Mouse (Mus musculus) hindbrain, postnatal 0 days (tissue): ENCODE measurements around the gene Dusp3. TPM values are rescaled to one million over a fixed set of nuclear protein-coding genes. Genes with fewer than 3 reads are reported as not detected.

Experiments used
- ATAC-seq: fragments of 200-750 bp; cut with Nextera tagmentation; 2 replicates; pipeline ENCODE4 v1.8.0; 2017; ENCODE audit warnings: mild to moderate bottlenecking, moderate TSS enrichment, moderate library complexity
- DNase-seq: peaks from one replicate; pipeline ENCODE4 v3.0.0-alpha.2; 2015; ENCODE audit warnings: low spot score
- H3K27ac ChIP-seq: fragments of 300-500 bp; sonication (generic); 2 replicates; pipeline ENCODE4 v1.5.1; 2014; ENCODE audit warnings: mild to moderate bottlenecking
- H3K27me3 ChIP-seq: fragments of 300-500 bp; sonication (generic); 2 replicates; pipeline ENCODE4 v1.6.1; 2014; ENCODE audit warnings: low read length, mixed read lengths; ENCODE audit not compliant: insufficient read depth
- H3K36me3 ChIP-seq: fragments of 300-500 bp; sonication (generic); 2 replicates; pipeline ENCODE4 v1.6.1; 2014; ENCODE audit warnings: low read length, mixed read lengths; ENCODE audit not compliant: insufficient read depth
- H3K4me1 ChIP-seq: fragments of 300-500 bp; sonication (generic); 2 replicates; pipeline ENCODE4 v1.6.1; 2014; ENCODE audit warnings: antibody characterized with exemption, low read length, mixed read lengths; ENCODE audit not compliant: insufficient read depth
- H3K4me2 ChIP-seq: fragments of 300-500 bp; sonication (generic); 2 replicates; pipeline ENCODE4 v1.6.1; 2014; ENCODE audit warnings: low read depth, mild to moderate bottlenecking, low read length, moderate library complexity, mixed read lengths
- H3K4me3 ChIP-seq: fragments of 300-500 bp; sonication (generic); 2 replicates; pipeline ENCODE4 v1.5.1; 2014; ENCODE audit warnings: low read length
- H3K9ac ChIP-seq: fragments of 300-500 bp; sonication (generic); replicated peaks from 2 replicates; pipeline ENCODE4 v1.6.1; 2014; ENCODE audit warnings: mild to moderate bottlenecking, low read length, moderate library complexity, mixed read lengths
- H3K9me3 ChIP-seq: fragments of 300-500 bp; sonication (generic); 2 replicates; pipeline ENCODE4 v1.6.1; 2016; ENCODE audit warnings: low read length, mixed read lengths
- CTCF ChIP-seq: IDR thresholded peaks from 2 replicates; pipeline ENCODE4 v1.5.1; 2016; ENCODE audit warnings: antibody characterized with exemption, control low read depth, low read depth
- WGBS: fragments of 180-500 bp; shearing (Covaris S2); extraction: QIAGEN DNeasy Blood & Tissue Kit; methylation state at CpG from one replicate; pipeline ENCODE4 v1.1.7; 2014; 5-methylcytosine and 5-hydroxymethylcytosine counted together
- polyA plus RNA-seq: library from polyadenylated mRNA; unstranded; fragments of >200 nt; fragmentation: Nextera tagmentation; extraction: Ambion mirVana; gene quantifications from 2 replicates; pipeline ENCODE4 v1.2.1, GENCODE M21; 2015
- total RNA-seq: library from RNA; depleted of rRNA; stranded (reverse); fragments of >200 nt; gene quantifications from 2 replicates; pipeline ENCODE4 v1.2.3, GENCODE M21; 2014

Gene Dusp3
- total and polyA plus RNA-seq, 2 experiments from 2014 or later, result 44.7 to 52.0 TPM

- H3K9ac ChIP-seq, result no peak overlapping the region
- H3K27me3 ChIP-seq, result no peaks in the 10 kb centered on the region
- peak; percentile 67 for TF ChIP-seq CTCF
- no peak overlapping the region for H3K4me2 ChIP-seq
- H3K27ac ChIP-seq, result no peak overlapping the region
- 92% methylated on average over 8 of the region's 8 CpGs for WGBS
- peaks cover 23% of the 10 kb centered on the region; the same call in 1 of the 2 replicates for H3K36me3 ChIP-seq
- ATAC-seq (no peak), DNase-seq (no peak)
- no peak overlapping the region for H3K4me3 ChIP-seq
- no peaks in the 10 kb centered on the region for H3K9me3 ChIP-seq
- no peaks in the 10 kb centered on the region for H3K4me1 ChIP-seq
Measured at GRCm38 (mm10) chr11:102004251-102004650, 17.4 kb upstream of the Dusp3 start.

GRCm38 (mm10) chr11:101999466-101999865, 12.7 kb upstream of the Dusp3 start:
- 45% methylated on average over 4 of the region's 4 CpGs for WGBS
- Histone ChIP-seq H3K36me3 (peaks cover 4% of the 10 kb centered on the region; the same call in 1 of the 2 replicates), H3K27me3 (no peaks in the 10 kb centered on the region), H3K4me1 (no peaks in the 10 kb centered on the region), H3K9ac (no peak overlapping the region), H3K4me3 (no peak overlapping the region), H3K27ac (no peak overlapping the region), H3K4me2 (no peak overlapping the region), H3K9me3 (no peaks in the 10 kb centered on the region)
- TF ChIP-seq CTCF, result no peak
- no peak for ATAC-seq
- DNase-seq, result no peak

GRCm38 (mm10) chr11:101998258-101998657, 11.4 kb upstream of the Dusp3 start:
- no peaks in the 10 kb centered on the region for H3K9me3 ChIP-seq
- peaks cover 4% of the 10 kb centered on the region; the same call in 1 of the 2 replicates for H3K36me3 ChIP-seq
- ATAC-seq, result no peak
- TF ChIP-seq CTCF, result no peak
- no peak overlapping the region for H3K9ac ChIP-seq
- H3K4me3 ChIP-seq, result no peak overlapping the region
- no peak overlapping the region for H3K27ac ChIP-seq
- no peaks in the 10 kb centered on the region for H3K27me3 ChIP-seq
- WGBS, result 52% methylated on average over 5 of the region's 5 CpGs
- no peak overlapping the region for H3K4me2 ChIP-seq
- no peak for DNase-seq
- no peaks in the 10 kb centered on the region for H3K4me1 ChIP-seq

- H3K9me3 ChIP-seq, result no peaks in the 10 kb centered on the region
- 88% methylated on average over 7 of the region's 7 CpGs for WGBS
- no peak for TF ChIP-seq CTCF
- no peak overlapping the region for H3K27ac ChIP-seq
- no peak for DNase-seq
- no peak overlapping the region for H3K4me2 ChIP-seq
- H3K27me3 ChIP-seq, result no peaks in the 10 kb centered on the region
- no peak for ATAC-seq
- no peak overlapping the region for H3K4me3 ChIP-seq
- peaks cover 4% of the 10 kb centered on the region; the same call in 1 of the 2 replicates for H3K36me3 ChIP-seq
- no peak overlapping the region for H3K9ac ChIP-seq
- no peaks in the 10 kb centered on the region for H3K4me1 ChIP-seq
Measured at GRCm38 (mm10) chr11:101995938-101996337, 9.1 kb upstream of the Dusp3 start.

GRCm38 (mm10) chr11:101994100-101994499, 7.3 kb upstream of the Dusp3 start:
- TF ChIP-seq CTCF, result no peak
- no peak for ATAC-seq
- WGBS, result 77% methylated on average over 8 of the region's 8 CpGs

GRCm38 (mm10) chr11:101992411-101992810, 5.6 kb upstream of the Dusp3 start:
- DNase-seq (no peak), ATAC-seq (no peak)
- Histone ChIP-seq H3K9ac (no peak overlapping the region), H3K27me3 (no peaks in the 10 kb centered on the region), H3K4me1 (no peaks in the 10 kb centered on the region), H3K4me2 (no peak overlapping the region), H3K36me3 (no peaks in the 10 kb centered on the region), H3K4me3 (no peak overlapping the region), H3K27ac (no peak overlapping the region), H3K9me3 (no peaks in the 10 kb centered on the region)
- 89% methylated on average over 7 of the region's 7 CpGs for WGBS
- no peak for TF ChIP-seq CTCF

More at GRCm38 (mm10) chr11:101994100-101994499, 7.3 kb upstream of the Dusp3 start:
- H3K9ac ChIP-seq, result no peak overlapping the region
- H3K4me3 ChIP-seq, result no peak overlapping the region
- H3K27ac ChIP-seq, result no peak overlapping the region
- H3K36me3 ChIP-seq, result no peaks in the 10 kb centered on the region
- no peak for DNase-seq
- no peaks in the 10 kb centered on the region for H3K27me3 ChIP-seq
- H3K9me3 ChIP-seq, result no peaks in the 10 kb centered on the region
- no peak overlapping the region for H3K4me2 ChIP-seq
- H3K4me1 ChIP-seq, result no peaks in the 10 kb centered on the region

GRCm38 (mm10) chr11:101991813-101992212, 5.0 kb upstream of the Dusp3 start:
- Histone ChIP-seq H3K9ac (no peak overlapping the region), H3K36me3 (no peaks in the 10 kb centered on the region), H3K27me3 (no peaks in the 10 kb centered on the region), H3K4me3 (no peak overlapping the region), H3K4me1 (no peaks in the 10 kb centered on the region), H3K4me2 (no peak overlapping the region), H3K27ac (no peak overlapping the region), H3K9me3 (no peaks in the 10 kb centered on the region)
- ATAC-seq (no peak), DNase-seq (no peak)
- 85% methylated on average over 3 of the region's 3 CpGs for WGBS
- no peak for TF ChIP-seq CTCF
